25 mouse cellular contexts compared by ENCODE assay signal in genomic region chr6:9599418-9599817, GRCm38 (mm10).
DNase-seq lines count a peak whose midpoint lies in the region; ATAC-seq and TF ChIP-seq lines count a peak whose summit lies in the region.
"Had no signal": no experiment of that assay in that cellular context is flagged by ENCODE, and none has a peak within 500 bp of the region (broad histone marks: within the 10 kb centered on the region; RNA-seq: fewer than 3 reads in every experiment).

No protein-coding gene starts in this region.

- no peaks in the 10 kb centered on the region for H3K4me1 ChIP-seq in kidney, postnatal 0 days (replicated peaks; ENCODE audit: insufficient read depth, low read length)
- H3K4me1 ChIP-seq in CH12.LX (ENCODE audit: control insufficient read depth in 1 of 2, insufficient read depth in 2 of 2): no peaks in the 10 kb centered on the region
- H3K4me1 ChIP-seq in midbrain, embryonic 11.5 days (ENCODE audit: control insufficient read depth, insufficient read depth, low read length): no peaks in the 10 kb centered on the region
- H3K4me1 ChIP-seq: forebrain, embryonic 10.5 days; forebrain, embryonic 13.5 days; heart, embryonic 10.5 days; heart, embryonic 13.5 days; hindbrain, embryonic 15.5 days had no signal

- TF ChIP-seq POLR2A in CH12.LX (IDR thresholded peaks at IDR 0.05; ENCODE audit: low read depth, low read length): no peak

- WGBS in kidney, postnatal 0 days: 77% methylated on average over 3 of the region's 3 CpGs
- WGBS in midbrain, embryonic 11.5 days: 78% methylated on average over 3 of the region's 3 CpGs

- no peak overlapping the region for H3K4me2 ChIP-seq in kidney, postnatal 0 days (ENCODE audit: low read length)
- no peak overlapping the region for H3K4me2 ChIP-seq in CH12.LX (ENCODE audit: insufficient read depth, low read depth, poor library complexity, severe bottlenecking)
- H3K4me2 ChIP-seq in midbrain, embryonic 11.5 days: no peak overlapping the region
- H3K4me2 ChIP-seq: forebrain, embryonic 13.5 days; heart, embryonic 13.5 days; hindbrain, embryonic 15.5 days had no signal

- no peaks in the 10 kb centered on the region for H3K9me3 ChIP-seq in kidney, postnatal 0 days (replicated peaks; ENCODE audit: low read length)
- H3K9me3 ChIP-seq in CH12.LX (replicated peaks; ENCODE audit: low read length): no peaks in the 10 kb centered on the region
- no peaks in the 10 kb centered on the region for H3K9me3 ChIP-seq in midbrain, embryonic 11.5 days (ENCODE audit: control insufficient read depth, low read length)
- H3K9me3 ChIP-seq: forebrain, embryonic 10.5 days; forebrain, embryonic 13.5 days; heart, embryonic 10.5 days; hindbrain, embryonic 15.5 days had no signal

- TF ChIP-seq CTCF in kidney, postnatal 0 days (IDR thresholded peaks at IDR 0.05; ENCODE audit: low read depth): peak; percentile 4; the same call in 1 of the 2 replicates
- peak; percentile 6 to 30; a peak in 2 of 4 replicates for TF ChIP-seq CTCF in CH12.LX (conservative IDR thresholded peaks at IDR 0.05 in 1 of 2, IDR thresholded peaks at IDR 0.05 in 1 of 2; ENCODE audit: low read depth in 2 of 2, low read length in 2 of 2)

- no peak for TF ChIP-seq EP300 in CH12.LX (IDR thresholded peaks at IDR 0.05; ENCODE audit: low read length)

- TF ChIP-seq RAD21 in CH12.LX (IDR thresholded peaks at IDR 0.05; ENCODE audit: low read depth, low read length): no peak; the same call in none of the 2 replicates

- DNase-seq in kidney, postnatal 0 days (ENCODE audit: low spot score): no peak
- no peak for DNase-seq in kidney, postnatal 36 days
- peak; percentile 29 for DNase-seq in CH12.LX (ENCODE audit: extremely low read depth)
- peak; percentile 72 for DNase-seq in ES-CJ7 (ENCODE audit: low read depth, low spot score)
- peak; percentile 13 for DNase-seq in WW6 (ENCODE audit: low read depth, low spot score)
- DNase-seq in thymus, postnatal 25 days: no peak
- DNase-seq in midbrain, embryonic 11.5 days (ENCODE audit: low spot score, missing footprints): no peak
- DNase-seq: adrenal gland, adult 8-10 months; adrenal gland, postnatal 25 days; cerebellum, adult 18-20 months; cerebellum, adult 9-10 months; cerebellum, postnatal 14 days; gastrocnemius, postnatal 10 days; gastrocnemius, postnatal 36 days; heart, adult 2 months; heart, postnatal 14 days; heart, postnatal 4 days had no signal

- no peak overlapping the region for H3K4me3 ChIP-seq in kidney, postnatal 0 days (replicated peaks; ENCODE audit: low read depth, low read length)
- H3K4me3 ChIP-seq in CH12.LX (replicated peaks in 1 of 3; ENCODE audit: low read depth in 2 of 3, low read length in 2 of 3, poor library complexity in 1 of 3): no peak overlapping the region
- H3K4me3 ChIP-seq in midbrain, embryonic 11.5 days (ENCODE audit: low read depth, low read length): no peak overlapping the region
- H3K4me3 ChIP-seq: forebrain, embryonic 10.5 days; forebrain, embryonic 13.5 days; heart, adult 2 months; heart, embryonic 10.5 days; heart, embryonic 13.5 days; hindbrain, embryonic 15.5 days had no signal

- no peaks in the 10 kb centered on the region for H3K27me3 ChIP-seq in kidney, postnatal 0 days (ENCODE audit: insufficient read depth, low read length)
- H3K27me3 ChIP-seq in CH12.LX (replicated peaks): no peaks in the 10 kb centered on the region
- H3K27me3 ChIP-seq in midbrain, embryonic 11.5 days (ENCODE audit: control insufficient read depth, insufficient read depth, low read length): no peaks in the 10 kb centered on the region
- H3K27me3 ChIP-seq: forebrain, embryonic 13.5 days; heart, embryonic 13.5 days; hindbrain, embryonic 15.5 days had no signal

- no peaks in the 10 kb centered on the region for H3K36me3 ChIP-seq in kidney, postnatal 0 days (ENCODE audit: insufficient read depth, low read length)
- H3K36me3 ChIP-seq in CH12.LX (replicated peaks in 1 of 2; ENCODE audit: control insufficient read depth in 1 of 2, insufficient read depth in 1 of 2, low read length in 1 of 2): no peaks in the 10 kb centered on the region
- no peaks in the 10 kb centered on the region for H3K36me3 ChIP-seq in midbrain, embryonic 11.5 days (ENCODE audit: control insufficient read depth, insufficient read depth, low read length)
- H3K36me3 ChIP-seq: forebrain, embryonic 10.5 days; heart, embryonic 10.5 days; heart, embryonic 13.5 days; hindbrain, embryonic 15.5 days had no signal

- ATAC-seq in kidney, postnatal 0 days (replicated peaks; ENCODE audit: low FRiP score, low read depth): no peak
- ATAC-seq in cerebellum, adult (ENCODE audit: insufficient number of reproducible peaks, low FRiP score, low TSS enrichment): no peak
- no peak for ATAC-seq in midbrain, embryonic 11.5 days (ENCODE audit: low FRiP score)
- ATAC-seq: activated CD4-positive, CD25-positive, alpha-beta regulatory T cell, adult 4 months; forebrain, embryonic 13.5 days; forebrain, embryonic 16.5 days had no signal

- dilution Hi-C loops in CH12.LX (cut with MboI; ENCODE audit: extremely low pct_ligation_motif_present, extremely low pct_unique_long_range_greater_than_20kb, low sequenced_read_pairs): no loop called here

- H3K79me2 ChIP-seq in CH12.LX (replicated peaks; ENCODE audit: control insufficient read depth, extremely low read depth, insufficient read depth, poor library complexity, severe bottlenecking): no peaks in the 10 kb centered on the region

- H3K27ac ChIP-seq in kidney, postnatal 0 days: no peak overlapping the region
- H3K27ac ChIP-seq in CH12.LX (ENCODE audit: insufficient read depth, low read depth): no peak overlapping the region
- no peak overlapping the region for H3K27ac ChIP-seq in midbrain, embryonic 11.5 days (ENCODE audit: low read depth, low read length)
- H3K27ac ChIP-seq: forebrain, embryonic 10.5 days; forebrain, embryonic 13.5 days; heart, adult 2 months; heart, embryonic 10.5 days; heart, embryonic 13.5 days; hindbrain, embryonic 15.5 days had no signal

- in situ Hi-C loops in CH12.LX (cut with MboI; ENCODE audit: low pct_ligation_motif_present, low pct_unique_long_range_greater_than_20kb, low sequenced_read_pairs): no loop called here

- no peak overlapping the region for H3K9ac ChIP-seq in kidney, postnatal 0 days (ENCODE audit: low read depth, low read length)
- no peak overlapping the region for H3K9ac ChIP-seq in CH12.LX (ENCODE audit: insufficient read depth, low read depth)
- no peak overlapping the region for H3K9ac ChIP-seq in midbrain, embryonic 11.5 days (ENCODE audit: low read length)
- H3K9ac ChIP-seq: forebrain, embryonic 13.5 days; heart, embryonic 13.5 days; hindbrain, embryonic 15.5 days had no signal

TF ChIP-seq in CH12.LX, 34 proteins besides CTCF, POLR2A, EP300 and RAD21:
- TF ChIP-seq JUND (conservative IDR thresholded peaks at IDR 0.05; ENCODE audit: low read depth, low read length) (no peak), SMC3 (IDR thresholded peaks at IDR 0.05; ENCODE audit: low read depth, low read length) (peak; percentile 17), NRF1 (IDR thresholded peaks at IDR 0.05; ENCODE audit: low read depth, low read length) (no peak)

Comparison
In these comparisons a context has a peak if more than half of its experiments do, and no peak if none do; other contexts are left out.
1. DNase-seq: peak in CH12.LX (single experiment), ES-CJ7 (single experiment) and WW6 (single experiment); none in kidney, postnatal 0 days (single experiment), kidney, postnatal 36 days (0 of 2), thymus, postnatal 25 days (single experiment) and midbrain, embryonic 11.5 days (single experiment).